Mouse (Mus musculus) liver, embryonic 11.5 days (tissue): Measurements from ENCODE around the gene Uck2. TPM values are rescaled to one million over a fixed set of nuclear protein-coding genes. Genes with fewer than 3 reads are reported as not detected.

Experiments
- ATAC-seq: fragments of 200-750 bp; cut with Nextera tagmentation; replicated peaks from 2 replicates; pipeline ENCODE4 v1.8.0; 2017; ENCODE audit warnings: moderate number of reproducible peaks, mild to moderate bottlenecking, moderate TSS enrichment, moderate library complexity; ENCODE audit not compliant: low FRiP score
- DNase-seq: peaks from one replicate; pipeline ENCODE4 v3.0.0-alpha.2; 2017; ENCODE audit warnings: low spot score
- H3K27ac ChIP-seq: fragments of 300-500 bp; sonication (generic); 2 replicates; pipeline ENCODE4 v1.5.1; 2014; ENCODE audit warnings: mild to moderate bottlenecking, low read depth, low read length, control low read depth
- H3K27me3 ChIP-seq: fragments of 300-500 bp; sonication (generic); replicated peaks from 2 replicates; pipeline ENCODE4 v1.6.1; 2014; ENCODE audit warnings: low read length, mixed read lengths; ENCODE audit not compliant: control insufficient read depth, insufficient read depth
- H3K36me3 ChIP-seq: fragments of 300-500 bp; sonication (generic); 2 replicates; pipeline ENCODE4 v1.6.1; 2014; ENCODE audit warnings: mild to moderate bottlenecking, low read length, moderate library complexity, mixed read lengths; ENCODE audit not compliant: control insufficient read depth, insufficient read depth
- H3K4me1 ChIP-seq: fragments of 300-500 bp; sonication (generic); replicated peaks from 2 replicates; pipeline ENCODE4 v1.6.1; 2014; ENCODE audit warnings: low read length, mixed read lengths; ENCODE audit not compliant: control insufficient read depth, insufficient read depth
- H3K4me2 ChIP-seq: fragments of 300-500 bp; sonication (generic); 2 replicates; pipeline ENCODE4 v1.6.1; 2014; ENCODE audit warnings: mild to moderate bottlenecking, control low read depth, moderate library complexity
- H3K4me3 ChIP-seq: fragments of 300-500 bp; sonication (generic); 2 replicates; pipeline ENCODE4 v1.5.1; 2014; ENCODE audit warnings: low read depth, low read length, control low read depth
- H3K9ac ChIP-seq: fragments of 300-500 bp; sonication (generic); 2 replicates; pipeline ENCODE4 v1.6.1; 2014; ENCODE audit warnings: low read depth, low read length, control low read depth
- H3K9me3 ChIP-seq: fragments of 300-500 bp; sonication (generic); 2 replicates; pipeline ENCODE4 v1.6.1; 2016; ENCODE audit warnings: low read length, inconsistent platforms, mixed read lengths; ENCODE audit not compliant: control insufficient read depth
- WGBS: fragments of 180-500 bp; shearing (Covaris S2); extraction: QIAGEN DNeasy Blood & Tissue Kit; methylation state at CpG from one replicate; pipeline ENCODE4 v1.1.7; 2014; 5-methylcytosine and 5-hydroxymethylcytosine counted together
- polyA plus RNA-seq: library from polyadenylated mRNA; unstranded; fragments of >200 nt; fragmentation: Nextera tagmentation; extraction: Ambion mirVana; gene quantifications from 2 replicates; pipeline ENCODE4 v1.2.1, GENCODE M21; 2014

Uck2 gene
- polyA plus RNA-seq, 1 experiment from 2014 or later, result 156 TPM

- H3K27ac ChIP-seq, result no peak overlapping the region
- no peak for ATAC-seq
- no peak overlapping the region for H3K9ac ChIP-seq
These were observed 2.0 kb upstream of the Uck2 start for GRCm38 (mm10) chr1:167287156-167287555.

GRCm38 (mm10) chr1:167285356-167285755 is 236 bp upstream of the Uck2 start:
- peak overlapping the region; percentile 74 for H3K4me2 ChIP-seq
- H3K9me3 ChIP-seq, result no peaks in the 10 kb centered on the region
- no peaks in the 10 kb centered on the region for H3K36me3 ChIP-seq
- 0 out of 2 replicates have a peak, but pooled peaks cover 7% of the 10 kb centered on the region for H3K27me3 ChIP-seq
- ATAC-seq (no peak), DNase-seq (no peak)
- WGBS, result 4% methylated on average over 8 of the region's 8 CpGs
- H3K9ac ChIP-seq, result peak overlapping the region; percentile 96; the same call in 1 of the 2 replicates
- peak overlapping the region; percentile 93 for H3K4me3 ChIP-seq
- H3K4me1 ChIP-seq, result peaks cover 40% of the 10 kb centered on the region
- no peak overlapping the region for H3K27ac ChIP-seq

More at GRCm38 (mm10) chr1:167287156-167287555, 2.0 kb upstream of the Uck2 start:
- Histone ChIP-seq H3K36me3 (no peaks in the 10 kb centered on the region), H3K4me2 (no peak overlapping the region), H3K27me3 (0 out of 2 replicates have a peak, but pooled peaks cover 7% of the 10 kb centered on the region), H3K9me3 (no peaks in the 10 kb centered on the region), H3K4me1 (peaks cover 36% of the 10 kb centered on the region), H3K4me3 (no peak overlapping the region)
- WGBS, result 76% methylated on average over 5 of the region's 5 CpGs
- DNase-seq, result no peak

- Histone ChIP-seq H3K4me2 (peak overlapping the region; percentile 74), H3K9ac (peak overlapping the region; percentile 96), H3K27ac (peak overlapping the region; percentile 92), H3K36me3 (no peaks in the 10 kb centered on the region), H3K27me3 (0 out of 2 replicates have a peak, but pooled peaks cover 4% of the 10 kb centered on the region), H3K9me3 (no peaks in the 10 kb centered on the region), H3K4me3 (peak overlapping the region; percentile 93), H3K4me1 (peaks cover 44% of the 10 kb centered on the region)
- under 1% methylated on average over 49 of the region's 51 CpGs for WGBS
- DNase-seq (peak; percentile 94), ATAC-seq (peak; percentile 83)
These were observed 242 bp downstream of the Uck2 start for GRCm38 (mm10) chr1:167284837-167285319.

- Histone ChIP-seq H3K27ac (peak overlapping the region; percentile 92), H3K4me3 (peak overlapping the region; percentile 93), H3K9me3 (no peaks in the 10 kb centered on the region), H3K9ac (peak overlapping the region; percentile 96), H3K4me2 (peak overlapping the region; percentile 74), H3K27me3 (no peaks in the 10 kb centered on the region), H3K4me1 (peaks cover 40% of the 10 kb centered on the region), H3K36me3 (no peaks in the 10 kb centered on the region)
- ATAC-seq, result peak; percentile 43
- under 1% methylated on average over 73 of the region's 73 CpGs for WGBS
- DNase-seq, result peak; percentile 87
These were observed 773 bp downstream of the Uck2 start for GRCm38 (mm10) chr1:167284258-167284836.

- H3K9me3 ChIP-seq, result no peaks in the 10 kb centered on the region
- H3K4me1 ChIP-seq, result peaks cover 38% of the 10 kb centered on the region
- H3K4me3 ChIP-seq, result peak overlapping the region; percentile 93
- no peaks in the 10 kb centered on the region for H3K36me3 ChIP-seq
- H3K9ac ChIP-seq, result peak overlapping the region; percentile 96
- DNase-seq, result peak; percentile 72
- ATAC-seq, result peak; percentile 24
- under 1% methylated on average over 44 of the region's 44 CpGs for WGBS
- H3K27me3 ChIP-seq, result no peaks in the 10 kb centered on the region
- H3K27ac ChIP-seq, result peak overlapping the region; percentile 92
- H3K4me2 ChIP-seq, result peak overlapping the region; percentile 74
These were observed 1.5 kb downstream of the Uck2 start for GRCm38 (mm10) chr1:167283441-167284257.

- 30% methylated on average over 5 of the region's 5 CpGs for WGBS
- DNase-seq (no peak), ATAC-seq (no peak)
- peak overlapping the region; percentile 96 for H3K9ac ChIP-seq
- peaks cover 30% of the 10 kb centered on the region for H3K4me1 ChIP-seq
- no peaks in the 10 kb centered on the region for H3K27me3 ChIP-seq
- H3K9me3 ChIP-seq, result no peaks in the 10 kb centered on the region
- peak overlapping the region; percentile 74 for H3K4me2 ChIP-seq
- peak overlapping the region; percentile 93 for H3K4me3 ChIP-seq
- no peaks in the 10 kb centered on the region for H3K36me3 ChIP-seq
- no peak overlapping the region for H3K27ac ChIP-seq
These were observed 2.4 kb downstream of the Uck2 start for GRCm38 (mm10) chr1:167282768-167283167.

GRCm38 (mm10) chr1:167282112-167282511 is 3.0 kb downstream of the Uck2 start:
- peaks cover 30% of the 10 kb centered on the region for H3K4me1 ChIP-seq
- 69% methylated on average over 3 of the region's 3 CpGs for WGBS
- H3K27ac ChIP-seq, result no peak overlapping the region

GRCm38 (mm10) chr1:167280061-167280460 is 5.1 kb downstream of the Uck2 start:
- 73% methylated on average over 10 of the region's 10 CpGs for WGBS
- H3K9ac ChIP-seq, result no peak overlapping the region
- H3K27ac ChIP-seq, result no peak overlapping the region
- H3K27me3 ChIP-seq, result no peaks in the 10 kb centered on the region
- ATAC-seq (no peak), DNase-seq (no peak)
- H3K4me1 ChIP-seq, result peaks cover 27% of the 10 kb centered on the region
- no peaks in the 10 kb centered on the region for H3K36me3 ChIP-seq
- no peak overlapping the region for H3K4me2 ChIP-seq
- H3K4me3 ChIP-seq, result no peak overlapping the region
- H3K9me3 ChIP-seq, result no peaks in the 10 kb centered on the region

More at GRCm38 (mm10) chr1:167282112-167282511, 3.0 kb downstream of the Uck2 start:
- Histone ChIP-seq H3K4me3 (no peak overlapping the region), H3K4me2 (peak overlapping the region; percentile 74), H3K9ac (peak overlapping the region; percentile 31; the same call in 1 of the 2 replicates), H3K27me3 (no peaks in the 10 kb centered on the region), H3K9me3 (no peaks in the 10 kb centered on the region), H3K36me3 (no peaks in the 10 kb centered on the region)
- no peak for ATAC-seq
- DNase-seq, result no peak
